Mouse (Mus musculus) left cerebral cortex, postnatal 4 days (tissue): ENCODE results near the gene Slc8a2. TPM values are rescaled to one million over a fixed set of nuclear protein-coding genes. Genes with fewer than 3 reads are reported as not detected.

ENCODE experiments used
- DNase-seq: peaks from one replicate; pipeline ENCODE4 v3.0.0-alpha.2; 2022
- intact Hi-C: fragments of 180-260 bp; cut with DNase I; formaldehyde crosslinking; loops from one replicate; pipeline ENCODE4 v1.15.1; 2025
- total RNA-seq, 2 experiments: library from RNA; stranded (reverse); gene quantifications; 2 replicates each; pipeline ENCODE4 v1.2.3; 2021

Slc8a2 gene
- total RNA-seq, 2 experiments from 2014 or later: 106 to 117 TPM

GRCm38 (mm10) chr7:16119569-16120261 lies 9.9 kb upstream of the Slc8a2 start, which contains the start of gene Kptn:
TSS of gene Kptn (plus strand) at chr7:16119895.
- DNase-seq: peak; percentile 91
- intact Hi-C loops: no loop called here

- DNase-seq: no peak
- intact Hi-C loops: no loop called here
Observed at GRCm38 (mm10) chr7:16120262-16120600, 9.4 kb upstream of the Slc8a2 start.

- intact Hi-C loops: no loop called here
- DNase-seq: no peak
Observed at GRCm38 (mm10) chr7:16125829-16126228, 3.8 kb upstream of the Slc8a2 start.

- DNase-seq: peak; percentile 65
- intact Hi-C loops: no loop called here
Observed at GRCm38 (mm10) chr7:16128344-16128743, 1.3 kb upstream of the Slc8a2 start.

GRCm38 (mm10) chr7:16128899-16129298 lies 727 bp upstream of the Slc8a2 start:
- DNase-seq: no peak
- intact Hi-C loops: no loop called here

- DNase-seq: peak; percentile 86
- intact Hi-C loops: no loop called here
Observed at GRCm38 (mm10) chr7:16129846-16130691, 443 bp downstream of the Slc8a2 start.

GRCm38 (mm10) chr7:16130956-16131634 lies 1.5 kb downstream of the Slc8a2 start:
- DNase-seq: no peak
- intact Hi-C loops: no loop called here

GRCm38 (mm10) chr7:16132161-16132581 lies 2.5 kb downstream of the Slc8a2 start:
- DNase-seq: no peak
- intact Hi-C loops: no loop called here

GRCm38 (mm10) chr7:16132926-16133325 lies 3.3 kb downstream of the Slc8a2 start:
- DNase-seq: no peak
- intact Hi-C loops: no loop called here

GRCm38 (mm10) chr7:16133691-16134090 lies 4.1 kb downstream of the Slc8a2 start:
- intact Hi-C loops: no loop called here
- no peak for DNase-seq

- peak; percentile 39 for DNase-seq
- intact Hi-C loops: no loop called here
Observed at GRCm38 (mm10) chr7:16134951-16135392, 5.3 kb downstream of the Slc8a2 start.

- intact Hi-C loops: no loop called here
- DNase-seq: no peak
Observed at GRCm38 (mm10) chr7:16146489-16147410, 17.1 kb downstream of the Slc8a2 start.

- peak; percentile 41 for DNase-seq
- intact Hi-C loops: no loop called here
Observed at GRCm38 (mm10) chr7:16147643-16148042, 18.0 kb downstream of the Slc8a2 start.

GRCm38 (mm10) chr7:16149241-16149640 lies 19.6 kb downstream of the Slc8a2 start:
- intact Hi-C loops: no loop called here
- DNase-seq: peak; percentile 78

GRCm38 (mm10) chr7:16150191-16151145 lies 20.8 kb downstream of the Slc8a2 start:
- intact Hi-C loops: loop anchor here (10.0 kb wide), 1 partner anchor 176 kb away; no protein-coding TSS in a partner anchor
- no peak for DNase-seq

GRCm38 (mm10) chr7:16153522-16153921 lies 23.9 kb downstream of the Slc8a2 start:
- intact Hi-C loops: loop anchor here (2.0 to 10.0 kb wide), 2 partner anchors 55 to 179 kb away; partner anchors contain the start of gene Napa
- DNase-seq: peak; percentile 67

- DNase-seq: peak; percentile 69
- intact Hi-C loops: loop anchor here (10.0 kb wide), 1 partner anchor 181 kb away; no protein-coding TSS in a partner anchor
Observed at GRCm38 (mm10) chr7:16155132-16155872, 25.7 kb downstream of the Slc8a2 start.

- intact Hi-C loops: loop anchor here (10.0 kb wide), 1 partner anchor 181 kb away; no protein-coding TSS in a partner anchor
- DNase-seq: no peak
Observed at GRCm38 (mm10) chr7:16156105-16156714, 26.6 kb downstream of the Slc8a2 start.
